Mouse (Mus musculus) regulatory T cell (primary cell): ENCODE measurements around the gene Plekhb1.

ENCODE experiments used
- in situ Hi-C: fragments of 300-600 bp; cut with MboI, MseI; formaldehyde crosslinking; loops from one replicate; pipeline ENCODE4 v1.15.1; 2025; ENCODE audit warnings: high pct_unique_total_duplicates

Plekhb1 gene

DNA sequence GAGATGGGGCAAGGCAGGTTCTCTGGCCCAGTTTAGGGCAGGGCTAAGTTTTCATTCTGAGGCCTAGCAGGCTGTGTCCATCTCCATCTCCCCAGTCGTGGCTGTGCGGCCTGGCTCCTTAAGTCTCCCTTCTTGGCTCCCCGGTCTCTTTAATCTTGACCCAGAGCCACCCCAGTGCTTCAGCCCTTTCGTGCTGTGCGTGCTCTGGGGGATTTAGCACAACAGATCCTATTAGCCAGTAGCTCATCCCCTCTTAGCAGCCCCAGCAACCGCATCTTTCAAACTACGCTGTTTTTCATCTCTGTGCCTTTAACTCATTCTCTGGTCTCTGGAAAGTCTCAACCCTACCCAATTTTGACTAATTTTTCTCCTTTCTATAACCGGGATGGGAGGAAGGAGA lies at the start of gene Plekhb1:
Gene Plekhb1, minus strand, starts transcription at position 184 of the 400 bp plus-strand sequence.
- in situ Hi-C loops: loop anchor here (5.0 kb wide), 1 partner anchor 150 kb away; the partner anchor contains the start of gene Dnajb13

DNA sequence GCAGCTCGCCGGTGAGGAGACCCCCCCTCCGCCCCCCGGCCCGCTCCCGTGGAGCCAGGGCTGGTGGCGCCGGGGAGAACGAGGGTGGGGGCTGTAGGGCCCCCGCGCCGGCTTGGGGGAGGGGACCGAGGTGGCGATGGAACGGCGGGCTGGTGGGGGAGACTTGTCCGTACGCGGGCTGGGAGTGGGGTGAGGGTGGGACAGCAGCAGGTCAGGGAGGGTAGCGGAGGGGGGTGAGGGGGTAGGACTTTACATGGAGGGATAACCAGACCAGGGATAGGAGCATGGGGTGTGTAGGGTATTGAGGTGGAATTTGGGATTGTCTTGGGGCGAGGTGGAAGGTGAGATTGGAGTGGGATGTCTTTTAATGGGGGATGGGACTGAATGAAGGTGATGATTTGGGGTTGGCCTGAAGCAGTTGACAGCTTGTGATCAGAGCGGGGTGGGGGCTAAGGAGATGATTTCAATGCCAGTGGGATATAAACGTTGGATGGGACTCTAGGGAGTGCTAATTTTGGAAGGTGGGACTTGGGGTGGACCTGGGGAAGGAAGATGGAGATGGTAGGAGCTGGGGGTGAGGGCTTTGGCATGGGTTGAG lies 44.8 kb upstream of the Plekhb1 start:
- in situ Hi-C loops: no loop called here

- in situ Hi-C loops: no loop called here
Observed at GRCm38 (mm10) chr7:100706143-100706841, 44.1 kb upstream of the Plekhb1 start, which contains the start of gene Fam168a. Fam168a (plus strand) TSS chr7:100706635.

- in situ Hi-C loops: no loop called here
Observed at GRCm38 (mm10) chr7:100699771-100700770, 37.9 kb upstream of the Plekhb1 start.

DNA sequence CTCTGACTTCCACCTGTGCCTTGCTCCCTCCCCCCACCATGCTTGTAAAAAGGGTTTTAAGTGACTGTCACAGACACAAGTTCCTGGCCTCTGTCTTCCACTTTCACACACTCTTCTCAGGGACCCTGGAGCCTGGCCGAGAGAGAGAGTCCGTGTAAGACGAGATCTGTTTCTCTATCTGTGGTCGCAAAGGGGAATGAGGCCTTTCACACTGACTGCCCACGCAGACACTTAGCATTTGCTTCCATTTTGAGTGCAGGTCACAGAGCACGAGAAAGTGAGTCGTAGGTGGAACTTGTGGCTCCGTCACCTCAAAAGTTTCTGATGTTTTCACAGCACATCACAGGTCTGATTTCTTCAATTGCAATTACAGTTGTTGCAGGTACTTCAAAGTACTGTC lies 31.0 kb upstream of the Plekhb1 start:
- in situ Hi-C loops: no loop called here

DNA sequence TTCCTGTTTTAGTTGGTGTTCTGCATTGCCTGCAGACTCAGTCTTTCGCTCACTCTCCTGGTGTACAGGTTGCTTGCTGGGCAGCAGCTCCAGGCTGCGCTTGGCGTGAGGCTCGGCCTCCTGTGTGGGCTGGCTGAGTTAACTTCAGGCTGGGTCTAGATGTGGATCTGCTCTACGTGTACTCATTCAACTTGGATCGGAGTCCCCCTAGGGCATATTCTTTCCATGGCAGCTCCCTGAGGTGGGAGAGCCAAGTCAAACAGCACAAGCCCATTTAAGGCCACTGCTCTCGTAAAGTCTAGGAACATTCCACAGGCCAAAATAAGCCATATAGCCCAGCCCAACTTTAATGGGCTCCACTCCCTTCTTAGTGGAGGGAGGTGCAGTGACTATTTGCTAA lies 26.3 kb upstream of the Plekhb1 start:
- in situ Hi-C loops: no loop called here

- in situ Hi-C loops: no loop called here
Observed at GRCm38 (mm10) chr7:100685061-100686030, 23.1 kb upstream of the Plekhb1 start.

DNA sequence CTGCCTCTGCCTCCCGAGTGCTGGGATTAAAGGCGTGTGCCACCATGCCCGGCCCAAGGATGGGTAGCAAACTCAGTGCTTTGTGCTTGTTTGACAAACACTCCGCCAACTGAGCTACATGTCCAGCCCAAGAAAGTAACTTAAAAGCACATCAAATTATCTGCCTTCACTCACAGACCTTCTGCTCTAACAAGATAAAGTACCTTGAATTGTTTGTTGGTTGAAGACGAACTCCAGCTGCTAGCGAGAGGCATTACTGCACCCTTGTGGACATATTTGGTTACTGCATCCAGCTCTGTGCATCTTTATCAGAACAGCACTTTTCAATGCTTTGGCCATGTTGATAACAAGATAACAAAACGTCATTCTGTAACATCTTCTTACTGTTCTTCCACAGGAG lies 22.3 kb upstream of the Plekhb1 start:
- in situ Hi-C loops: no loop called here

DNA sequence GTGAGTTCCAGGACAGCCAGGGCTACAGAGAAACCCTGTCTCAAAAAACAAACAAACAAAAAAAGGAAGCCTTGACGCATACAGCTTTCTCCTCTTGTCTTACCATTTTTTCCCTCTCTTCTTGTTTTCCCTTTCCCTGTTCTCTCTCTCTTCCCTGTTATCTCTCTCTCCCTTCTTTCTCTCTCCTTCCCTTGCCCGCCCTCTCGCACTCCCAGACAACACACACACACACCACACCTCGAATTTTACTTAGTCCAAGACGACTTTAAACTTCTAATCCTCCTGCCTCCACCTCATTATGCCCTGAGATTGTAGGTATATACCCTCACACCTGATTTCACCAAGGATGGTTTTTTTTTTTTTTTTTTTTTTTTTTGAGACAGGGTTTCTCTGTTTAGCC lies 21.9 kb upstream of the Plekhb1 start:
- in situ Hi-C loops: no loop called here

DNA sequence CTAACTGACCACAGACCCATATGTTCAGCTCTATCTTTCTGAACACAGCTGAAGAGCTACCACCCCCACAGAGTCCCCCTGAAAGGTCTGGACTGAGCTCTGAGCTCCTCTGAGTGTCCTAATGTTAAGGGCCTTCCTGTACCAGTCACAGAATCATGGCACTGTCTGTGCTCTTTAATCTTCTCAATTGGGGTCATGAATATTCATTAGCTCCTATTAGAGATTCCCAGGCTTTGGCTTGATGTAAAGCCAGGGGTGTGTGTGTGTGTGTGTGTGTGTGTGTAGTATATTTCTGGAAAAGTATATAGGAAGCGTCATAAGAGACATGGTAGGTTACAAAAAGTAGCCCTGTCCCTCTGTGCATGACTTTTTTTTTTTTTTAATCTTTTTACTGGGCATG lies 21.0 kb upstream of the Plekhb1 start:
- in situ Hi-C loops: no loop called here

GRCm38 (mm10) chr7:100681132-100681531 lies 18.9 kb upstream of the Plekhb1 start:
- in situ Hi-C loops: no loop called here

DNA sequence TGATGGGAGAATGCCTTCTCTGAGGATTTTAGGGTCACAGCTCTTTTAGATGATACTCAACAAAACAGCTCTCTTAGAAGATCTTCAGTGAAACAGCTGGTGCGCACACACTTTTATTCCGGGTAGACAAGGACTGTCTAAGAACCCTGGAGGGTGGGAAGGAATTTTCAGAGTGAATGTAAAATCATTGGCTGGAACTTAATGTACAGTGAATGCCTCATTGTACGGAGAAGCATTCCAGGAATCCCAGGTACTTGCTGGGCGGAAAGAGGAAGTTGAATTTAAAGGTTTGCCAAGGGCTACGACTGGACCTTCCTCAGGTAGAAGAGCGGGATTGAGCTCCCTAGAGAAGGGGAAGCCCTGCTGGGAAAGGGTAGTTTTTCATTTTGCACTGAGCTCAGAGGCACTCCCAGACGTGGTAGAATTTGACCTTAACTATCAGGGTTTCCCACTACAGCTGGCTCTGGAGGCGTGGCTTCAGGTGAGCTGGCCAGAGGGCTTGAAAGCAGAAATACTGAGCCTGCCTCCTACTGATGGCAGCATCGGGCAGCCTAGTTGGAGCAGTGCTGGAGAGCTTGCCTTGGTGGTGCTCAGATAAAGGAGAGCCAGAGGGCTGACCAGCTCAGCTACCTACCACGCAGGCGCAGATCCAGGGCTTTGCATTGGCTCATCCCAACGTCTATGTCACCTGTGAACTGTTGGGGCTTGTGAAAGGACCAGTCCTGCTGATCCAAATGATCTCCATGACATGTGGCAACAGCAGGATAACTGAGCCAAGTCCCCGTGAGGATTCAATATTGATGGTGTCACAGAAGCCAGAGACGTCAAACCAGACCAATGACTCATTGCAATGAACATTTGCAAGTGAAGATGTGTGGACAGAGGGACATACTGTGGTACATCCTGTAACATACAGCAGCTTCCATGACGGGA lies 17.0 kb upstream of the Plekhb1 start:
- in situ Hi-C loops: no loop called here

GRCm38 (mm10) chr7:100678052-100678451 lies 15.8 kb upstream of the Plekhb1 start:
- in situ Hi-C loops: no loop called here

- in situ Hi-C loops: no loop called here
Observed at GRCm38 (mm10) chr7:100674941-100675340, 12.7 kb upstream of the Plekhb1 start.

- in situ Hi-C loops: no loop called here
Observed at GRCm38 (mm10) chr7:100673452-100673851, 11.2 kb upstream of the Plekhb1 start.

- in situ Hi-C loops: no loop called here
Observed at GRCm38 (mm10) chr7:100670646-100671045, 8.4 kb upstream of the Plekhb1 start.

- in situ Hi-C loops: loop anchor here (5.0 kb wide), 1 partner anchor 152 kb away; the partner anchor contains the start of gene Dnajb13
Observed at GRCm38 (mm10) chr7:100663729-100664304, 1.6 kb upstream of the Plekhb1 start.

DNA sequence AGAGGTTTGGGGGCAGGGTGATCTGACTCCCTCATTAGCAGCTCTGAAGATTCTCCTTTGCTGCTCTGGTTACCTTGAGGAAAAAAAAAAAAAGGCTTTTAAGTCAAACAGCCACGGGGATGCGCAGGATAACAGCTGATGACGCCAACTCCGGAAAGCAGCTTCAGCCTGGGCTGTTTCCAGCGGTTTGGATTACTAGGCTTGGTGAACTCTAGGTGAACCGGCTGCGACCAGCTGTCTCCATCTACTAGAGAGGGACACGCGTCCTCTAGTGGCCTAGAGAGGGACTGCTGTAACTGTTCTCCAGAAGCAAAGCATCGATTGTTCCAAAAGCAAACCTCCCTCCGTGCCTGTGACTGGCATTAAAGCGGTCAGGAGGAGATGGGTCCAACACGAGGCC lies 976 bp upstream of the Plekhb1 start:
- in situ Hi-C loops: loop anchor here (5.0 kb wide), 1 partner anchor 151 kb away; the partner anchor contains the start of gene Dnajb13

- in situ Hi-C loops: loop anchor here (5.0 kb wide), 1 partner anchor 149 kb away; the partner anchor contains the start of gene Dnajb13
Observed at GRCm38 (mm10) chr7:100661264-100661663, 950 bp downstream of the Plekhb1 start.
